Mouse (Mus musculus) midbrain, embryonic 14.5 days (tissue): ENCODE measurements around the gene Cnot8. TPM values are rescaled to one million over a fixed set of nuclear protein-coding genes. Genes with fewer than 3 reads are reported as not detected.
"Not testable (repeated sequence)": the region's sequence is repeated elsewhere in the genome, so short reads cannot be mapped to it uniquely, and the experiment has no call there.

Source experiments
- ATAC-seq: fragments of 200-750 bp; cut with Nextera tagmentation; 2 replicates; pipeline ENCODE4 v1.8.0; 2017; ENCODE audit warnings: moderate number of reproducible peaks, moderate library complexity; ENCODE audit not compliant: low FRiP score, low TSS enrichment
- DNase-seq: peaks from one replicate; pipeline ENCODE4 v3.0.0-alpha.2; 2015
- H3K27ac ChIP-seq: fragments of 300-500 bp; sonication (generic); replicated peaks from 2 replicates; pipeline ENCODE4 v1.5.1; 2014; ENCODE audit warnings: mild to moderate bottlenecking, low read depth, low read length, moderate library complexity
- H3K27me3 ChIP-seq: fragments of 300-500 bp; sonication (generic); 2 replicates; pipeline ENCODE4 v1.6.1; 2014; ENCODE audit warnings: low read length, control low read depth, mixed read lengths; ENCODE audit not compliant: control insufficient read depth, insufficient read depth
- H3K36me3 ChIP-seq: fragments of 300-500 bp; sonication (generic); 2 replicates; pipeline ENCODE4 v1.6.1; 2014; ENCODE audit warnings: low read length, control low read depth; ENCODE audit not compliant: control insufficient read depth, insufficient read depth
- H3K4me1 ChIP-seq: fragments of 300-500 bp; sonication (generic); 2 replicates; pipeline ENCODE4 v1.6.1; 2014; ENCODE audit warnings: mild to moderate bottlenecking, antibody characterized with exemption, low read length, control low read depth; ENCODE audit not compliant: control insufficient read depth, insufficient read depth
- H3K4me2 ChIP-seq: fragments of 300-500 bp; sonication (generic); 2 replicates; pipeline ENCODE4 v1.6.1; 2014; ENCODE audit warnings: mild to moderate bottlenecking, low read length, moderate library complexity
- H3K4me3 ChIP-seq: fragments of 300-500 bp; sonication (generic); replicated peaks from 2 replicates; pipeline ENCODE4 v1.5.1; 2014; ENCODE audit warnings: low read depth, low read length
- H3K9ac ChIP-seq: fragments of 300-500 bp; sonication (generic); replicated peaks from 2 replicates; pipeline ENCODE4 v1.6.1; 2014; ENCODE audit warnings: mild to moderate bottlenecking, low read length, moderate library complexity
- H3K9me3 ChIP-seq: fragments of 300-500 bp; sonication (generic); 2 replicates; pipeline ENCODE4 v1.6.1; 2016; ENCODE audit warnings: low read length, control low read depth, mixed read lengths; ENCODE audit not compliant: control insufficient read depth
- WGBS: fragments of 180-500 bp; shearing (Covaris S2); extraction: QIAGEN DNeasy Blood & Tissue Kit; methylation state at CpG from one replicate; pipeline ENCODE4 v1.1.7; 2014; 5-methylcytosine and 5-hydroxymethylcytosine counted together
- polyA plus RNA-seq: library from polyadenylated mRNA; unstranded; fragments of >200 nt; fragmentation: Nextera tagmentation; extraction: Ambion mirVana; gene quantifications from 2 replicates; pipeline ENCODE4 v1.2.1, GENCODE M21; 2014

The Cnot8 gene
- 107 and 117 TPM in 2 replicates for polyA plus RNA-seq

DNA sequence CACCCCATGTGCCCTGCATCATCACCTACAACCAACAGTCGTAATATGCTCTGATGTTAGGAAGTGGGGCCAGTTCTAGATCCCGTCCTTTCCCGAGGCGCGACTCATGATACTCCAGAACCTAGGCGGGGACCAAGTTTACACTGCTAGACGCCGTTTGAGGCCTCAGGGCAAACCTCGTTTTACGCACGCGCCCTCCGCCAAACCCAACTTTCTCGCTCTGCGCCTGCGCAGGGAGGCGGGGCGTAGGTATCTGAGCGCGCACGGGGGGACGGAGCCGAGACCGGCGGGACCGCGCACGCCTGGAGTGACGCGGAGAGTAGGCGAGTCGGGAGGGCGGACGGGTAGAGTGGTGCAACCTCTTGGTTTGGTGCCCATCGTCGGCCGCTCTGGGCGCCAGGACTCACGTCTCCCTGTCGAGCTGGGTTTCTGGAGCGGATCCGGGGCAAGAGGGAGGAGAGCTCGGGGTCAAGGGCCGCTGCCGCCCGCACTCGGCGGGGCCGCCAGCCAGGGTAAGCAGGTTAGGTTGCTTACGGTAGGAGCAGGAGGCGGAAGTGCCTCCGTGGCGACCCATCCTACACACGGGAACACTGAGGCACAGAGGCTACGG lies at the start of gene Cnot8:
Gene Cnot8 (plus strand): TSS at position 457 of the 610 bp plus-strand sequence.
- peak within 1 kb of the TSS; percentile 87 for H3K27ac ChIP-seq
- H3K9me3 ChIP-seq = no peaks in the 10 kb centered on the region
- ATAC-seq (peak; percentile 96), DNase-seq (peak; percentile 100)
- no peaks in the 10 kb centered on the region for H3K27me3 ChIP-seq
- WGBS = under 1% methylated on average over 53 of the region's 55 CpGs
- peak within 1 kb of the TSS; percentile 94 for H3K4me3 ChIP-seq
- H3K36me3 ChIP-seq = no peaks in the 10 kb centered on the region
- H3K9ac ChIP-seq = peak within 1 kb of the TSS; percentile 88
- H3K4me1 ChIP-seq = peaks cover 13% of the 10 kb centered on the region
- H3K4me2 ChIP-seq = peak within 1 kb of the TSS; percentile 77

DNA sequence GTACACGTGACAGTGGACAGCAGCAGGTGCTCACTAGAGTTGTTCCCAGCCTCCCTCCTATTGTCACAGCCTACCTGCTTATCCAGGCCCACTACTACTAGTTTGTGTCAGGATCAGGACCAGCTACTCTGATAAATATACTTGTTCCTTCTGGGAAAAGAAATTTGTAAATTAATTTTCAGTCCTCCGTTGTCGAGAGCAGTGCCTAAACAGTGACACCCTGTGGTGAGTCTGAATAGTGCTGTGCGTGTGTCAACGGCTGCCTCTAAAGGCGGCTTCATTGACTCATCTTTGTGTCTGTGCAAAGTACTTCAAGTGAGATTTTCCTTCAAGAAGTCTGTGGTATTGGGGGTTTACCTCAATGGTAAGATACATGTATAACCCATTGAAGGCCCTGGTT lies 46.5 kb upstream of the Cnot8 start:
- H3K27me3 ChIP-seq = no peaks in the 10 kb centered on the region
- no peak overlapping the region for H3K27ac ChIP-seq
- 44% methylated on average over 6 of the region's 6 CpGs for whole genome bisulfite sequencing
- H3K4me3 ChIP-seq = no peak overlapping the region
- peaks cover 83% of the 10 kb centered on the region for H3K36me3 ChIP-seq
- DNase-seq (peak; percentile 81), ATAC-seq (no peak)
- no peaks in the 10 kb centered on the region for H3K4me1 ChIP-seq
- H3K4me2 ChIP-seq = no peak overlapping the region
- H3K9ac ChIP-seq = no peak overlapping the region
- H3K9me3 ChIP-seq = no peaks in the 10 kb centered on the region

DNA sequence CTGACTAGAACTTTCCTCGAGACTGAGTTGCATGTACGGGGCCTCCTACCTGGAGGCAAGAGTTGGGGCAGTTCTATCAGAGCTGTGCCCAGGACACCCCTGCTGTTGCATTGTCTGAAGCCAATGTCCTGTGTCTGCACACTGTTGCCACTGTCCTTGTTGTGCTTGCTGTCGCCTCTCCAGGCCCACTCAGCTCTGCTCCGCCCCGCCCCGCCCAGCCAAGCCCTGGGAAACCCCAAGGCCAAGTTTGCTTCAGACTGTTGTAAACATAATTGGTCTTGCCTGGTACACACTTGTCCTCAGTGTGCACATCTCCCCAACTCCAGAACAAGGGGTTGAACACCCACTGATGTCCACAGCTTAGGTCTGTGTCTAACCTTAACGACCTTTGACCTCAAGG lies 44.2 kb upstream of the Cnot8 start:
- not testable (repeated sequence) for H3K9ac ChIP-seq, ATAC-seq, H3K27me3 ChIP-seq, DNase-seq, H3K27ac ChIP-seq, H3K4me3 ChIP-seq, H3K9me3 ChIP-seq, H3K4me1 ChIP-seq, H3K4me2 ChIP-seq
- peaks cover 60% of the 10 kb centered on the region for H3K36me3 ChIP-seq
- 95% methylated on average over 7 of the region's 7 CpGs for WGBS

DNA sequence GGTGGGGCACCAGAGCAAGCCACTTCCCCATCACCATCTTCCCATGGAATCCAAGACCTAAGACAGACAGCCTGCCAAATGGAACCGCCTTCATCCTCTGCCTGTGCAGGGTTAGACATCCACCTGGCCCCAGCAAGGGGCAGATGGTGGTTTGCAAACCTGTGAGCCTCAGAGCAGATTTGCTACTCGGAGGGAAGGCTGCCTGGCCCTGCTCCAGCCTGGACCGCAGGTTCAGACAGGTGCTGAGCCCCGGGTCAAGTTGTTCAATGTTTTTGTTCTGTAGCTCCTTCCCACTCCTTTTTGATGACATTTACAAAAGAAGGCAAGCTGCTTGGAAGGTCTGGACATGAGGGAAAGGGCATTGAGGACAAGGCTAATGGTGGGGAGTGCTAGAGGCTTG lies 42.7 kb upstream of the Cnot8 start:
- H3K9me3 ChIP-seq, H3K4me1 ChIP-seq, H3K27ac ChIP-seq, H3K9ac ChIP-seq, H3K4me3 ChIP-seq, DNase-seq, ATAC-seq, H3K4me2 ChIP-seq, H3K27me3 ChIP-seq: not testable (repeated sequence)
- peaks cover 45% of the 10 kb centered on the region for H3K36me3 ChIP-seq
- 92% methylated on average over 3 of the region's 4 CpGs for WGBS

DNA sequence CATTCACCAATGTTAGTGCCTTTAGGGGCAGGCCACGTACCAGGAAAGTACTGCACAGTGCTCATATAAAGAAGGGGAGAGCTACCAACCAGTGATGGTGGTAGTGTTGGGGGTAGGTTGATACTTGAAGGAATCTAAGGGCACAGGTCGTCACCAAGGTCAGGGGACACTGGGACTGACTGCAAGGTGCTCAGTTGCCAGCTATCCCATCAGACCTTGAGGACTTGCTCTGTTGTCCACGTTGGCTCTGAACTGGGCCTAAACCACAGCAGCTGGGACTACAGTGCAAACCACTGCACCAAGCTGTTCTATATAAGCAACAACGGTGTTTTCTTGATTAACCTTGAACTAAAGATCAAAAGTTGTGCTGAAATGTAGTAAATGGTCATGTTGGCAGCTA lies 41.4 kb upstream of the Cnot8 start:
- H3K9me3 ChIP-seq = no peaks in the 10 kb centered on the region
- no peak for ATAC-seq
- no peak overlapping the region for H3K4me2 ChIP-seq
- DNase-seq = no peak
- WGBS = 88% methylated on average over 4 of the region's 4 CpGs
- no peak overlapping the region for H3K4me3 ChIP-seq
- no peaks in the 10 kb centered on the region for H3K27me3 ChIP-seq
- no peaks in the 10 kb centered on the region for H3K4me1 ChIP-seq
- no peak overlapping the region for H3K9ac ChIP-seq
- peaks cover 32% of the 10 kb centered on the region for H3K36me3 ChIP-seq
- H3K27ac ChIP-seq = no peak overlapping the region

GRCm38 (mm10) chr11:58065025-58065424 lies 38.9 kb upstream of the Cnot8 start:
- H3K4me2 ChIP-seq = no peak overlapping the region
- H3K36me3 ChIP-seq = peaks cover 11% of the 10 kb centered on the region
- H3K9ac ChIP-seq = no peak overlapping the region
- no peak overlapping the region for H3K27ac ChIP-seq
- H3K27me3 ChIP-seq = no peaks in the 10 kb centered on the region
- ATAC-seq = no peak
- no peak overlapping the region for H3K4me3 ChIP-seq
- no peaks in the 10 kb centered on the region for H3K4me1 ChIP-seq
- no peak for DNase-seq
- WGBS = 85% methylated on average over 4 of the region's 4 CpGs
- no peaks in the 10 kb centered on the region for H3K9me3 ChIP-seq

- Histone ChIP-seq H3K9ac (no peak overlapping the region), H3K36me3 (no peaks in the 10 kb centered on the region), H3K4me1 (no peaks in the 10 kb centered on the region), H3K4me3 (no peak overlapping the region), H3K27ac (no peak overlapping the region), H3K27me3 (no peaks in the 10 kb centered on the region), H3K9me3 (no peaks in the 10 kb centered on the region), H3K4me2 (no peak overlapping the region)
- 86% methylated on average over 3 of the region's 3 CpGs for WGBS
- no peak for DNase-seq
- ATAC-seq = no peak
Measured at GRCm38 (mm10) chr11:58072978-58073377, 31.0 kb upstream of the Cnot8 start.

DNA sequence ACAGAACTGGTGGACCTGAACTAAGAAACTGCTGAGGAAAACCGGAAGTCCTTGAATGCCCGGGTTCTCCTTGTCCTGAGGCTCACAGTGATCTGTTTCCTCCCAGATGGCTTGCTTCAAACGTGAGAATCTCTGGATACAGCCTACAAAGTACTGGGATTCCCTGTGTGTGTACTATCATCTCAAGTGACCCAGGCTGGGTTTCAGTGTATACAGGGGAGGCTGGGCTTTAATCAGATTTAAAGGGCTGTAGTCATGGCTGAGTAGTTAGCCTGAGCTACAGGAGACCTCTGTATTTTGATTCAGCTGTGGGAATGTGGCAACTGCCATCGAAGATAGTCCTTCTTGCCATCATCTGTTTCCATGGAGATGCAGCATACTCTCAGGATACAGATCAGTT lies 26.7 kb upstream of the Cnot8 start:
- H3K4me2 ChIP-seq = no peak overlapping the region
- no peak overlapping the region for H3K9ac ChIP-seq
- H3K4me3 ChIP-seq = no peak overlapping the region
- WGBS = 64% methylated on average over 4 of the region's 4 CpGs
- no peak overlapping the region for H3K27ac ChIP-seq
- H3K4me1 ChIP-seq = no peaks in the 10 kb centered on the region
- no peak for ATAC-seq
- no peaks in the 10 kb centered on the region for H3K27me3 ChIP-seq
- DNase-seq = no peak
- H3K9me3 ChIP-seq = no peaks in the 10 kb centered on the region
- H3K36me3 ChIP-seq = no peaks in the 10 kb centered on the region

- 91% methylated on average over 6 of the region's 6 CpGs for WGBS
- Histone ChIP-seq H3K9me3 (no peaks in the 10 kb centered on the region), H3K4me1 (no peaks in the 10 kb centered on the region), H3K27me3 (no peaks in the 10 kb centered on the region), H3K4me3 (no peak overlapping the region), H3K4me2 (no peak overlapping the region), H3K9ac (no peak overlapping the region), H3K36me3 (no peaks in the 10 kb centered on the region), H3K27ac (no peak overlapping the region)
- DNase-seq (no peak), ATAC-seq (no peak)
Measured at GRCm38 (mm10) chr11:58081716-58082115, 22.2 kb upstream of the Cnot8 start.
